10 mouse cellular contexts compared by ENCODE assay signal in genomic region chr2:26313394-26313793, GRCm38 (mm10). TPM values are rescaled to one million over a fixed set of nuclear protein-coding genes. Genes with fewer than 3 reads are reported as not detected.
DNase-seq lines count a peak whose midpoint lies in the region; ATAC-seq lines count a peak whose summit lies in the region.
"Had no signal": no experiment of that assay in that cellular context is flagged by ENCODE, and none has a peak within 500 bp of the region (broad histone marks: within the 10 kb centered on the region; RNA-seq: fewer than 3 reads in every experiment).

No protein-coding gene starts in this region.

- 91% methylated on average over 1 of the region's 1 CpGs for WGBS in forebrain, embryonic 10.5 days
- 79% methylated on average over 1 of the region's 1 CpGs for WGBS in forebrain, embryonic 12.5 days
- 84% methylated on average over 1 of the region's 1 CpGs for whole genome bisulfite sequencing in kidney, embryonic 14.5 days
- 94% methylated on average over 1 of the region's 1 CpGs for whole genome bisulfite sequencing in midbrain, embryonic 12.5 days
- 93% methylated on average over 1 of the region's 1 CpGs for WGBS in midbrain, embryonic 13.5 days
- 88% methylated on average over 1 of the region's 1 CpGs for WGBS in limb, embryonic 15.5 days

- no peaks in the 10 kb centered on the region for H3K27me3 ChIP-seq in forebrain, embryonic 10.5 days (ENCODE audit: poor library complexity, severe bottlenecking)
- no peaks in the 10 kb centered on the region for H3K27me3 ChIP-seq in forebrain, embryonic 12.5 days
- H3K27me3 ChIP-seq in kidney, embryonic 14.5 days (ENCODE audit: control insufficient read depth, insufficient read depth, low read length): no peaks in the 10 kb centered on the region
- H3K27me3 ChIP-seq in midbrain, embryonic 12.5 days: no peaks in the 10 kb centered on the region
- H3K27me3 ChIP-seq in midbrain, embryonic 13.5 days: no peaks in the 10 kb centered on the region
- no peaks in the 10 kb centered on the region for H3K27me3 ChIP-seq in limb, embryonic 15.5 days
- H3K27me3 ChIP-seq: neural tube, embryonic 13.5 days had no signal

- H3K4me1 ChIP-seq in forebrain, embryonic 10.5 days: peaks cover 75% of the 10 kb centered on the region
- peaks cover 51% of the 10 kb centered on the region for H3K4me1 ChIP-seq in forebrain, embryonic 12.5 days
- H3K4me1 ChIP-seq in kidney, embryonic 14.5 days (ENCODE audit: control insufficient read depth, insufficient read depth, low read length): peaks cover 31% of the 10 kb centered on the region
- peaks cover 43% of the 10 kb centered on the region for H3K4me1 ChIP-seq in midbrain, embryonic 12.5 days
- H3K4me1 ChIP-seq in midbrain, embryonic 13.5 days (replicated peaks): peaks cover 42% of the 10 kb centered on the region
- peaks cover 63% of the 10 kb centered on the region for H3K4me1 ChIP-seq in limb, embryonic 15.5 days

- H3K4me2 ChIP-seq in forebrain, embryonic 12.5 days: no peak overlapping the region
- H3K4me2 ChIP-seq in kidney, embryonic 14.5 days (replicated peaks; ENCODE audit: low read depth, low read length): no peak overlapping the region
- H3K4me2 ChIP-seq in midbrain, embryonic 12.5 days (replicated peaks): no peak overlapping the region
- H3K4me2 ChIP-seq in midbrain, embryonic 13.5 days (replicated peaks): no peak overlapping the region
- no peak overlapping the region for H3K4me2 ChIP-seq in limb, embryonic 15.5 days
- H3K4me2 ChIP-seq: neural tube, embryonic 13.5 days had no signal

- no peaks in the 10 kb centered on the region for H3K9me3 ChIP-seq in forebrain, embryonic 10.5 days
- H3K9me3 ChIP-seq in forebrain, embryonic 12.5 days: no peaks in the 10 kb centered on the region
- H3K9me3 ChIP-seq in kidney, embryonic 14.5 days (ENCODE audit: control insufficient read depth, low read length): no peaks in the 10 kb centered on the region
- H3K9me3 ChIP-seq in midbrain, embryonic 12.5 days: no peaks in the 10 kb centered on the region
- H3K9me3 ChIP-seq in midbrain, embryonic 13.5 days: no peaks in the 10 kb centered on the region
- H3K9me3 ChIP-seq in limb, embryonic 15.5 days: no peaks in the 10 kb centered on the region
- H3K9me3 ChIP-seq: neural tube, embryonic 13.5 days had no signal

- DNase-seq in forebrain, embryonic 10.5 days (ENCODE audit: extremely low spot score, low spot score): no peak
- DNase-seq in kidney, postnatal 25 days: no peak
- DNase-seq in thymus, postnatal 0 days (ENCODE audit: low spot score): no peak

- no peak overlapping the region for H3K4me3 ChIP-seq in forebrain, embryonic 10.5 days
- no peak overlapping the region for H3K4me3 ChIP-seq in forebrain, embryonic 12.5 days (replicated peaks)
- H3K4me3 ChIP-seq in kidney, embryonic 14.5 days (ENCODE audit: low read length): no peak overlapping the region
- H3K4me3 ChIP-seq in midbrain, embryonic 12.5 days: no peak overlapping the region
- no peak overlapping the region for H3K4me3 ChIP-seq in midbrain, embryonic 13.5 days (replicated peaks)
- H3K4me3 ChIP-seq in limb, embryonic 15.5 days: no peak overlapping the region
- H3K4me3 ChIP-seq: neural tube, embryonic 13.5 days had no signal

- no peak for ATAC-seq in forebrain, embryonic 12.5 days (ENCODE audit: low FRiP score)
- ATAC-seq in kidney, embryonic 14.5 days (ENCODE audit: low FRiP score, low TSS enrichment): no peak
- ATAC-seq in midbrain, embryonic 12.5 days (ENCODE audit: low FRiP score, low read depth): no peak
- no peak for ATAC-seq in midbrain, embryonic 13.5 days
- no peak for ATAC-seq in limb, embryonic 15.5 days (ENCODE audit: insufficient number of reproducible peaks, low FRiP score, low TSS enrichment, low read depth)
- ATAC-seq: forebrain, embryonic 16.5 days had no signal

- peak overlapping the region; percentile 41 for H3K27ac ChIP-seq in forebrain, embryonic 10.5 days
- H3K27ac ChIP-seq in forebrain, embryonic 12.5 days: no peak overlapping the region
- peak overlapping the region; percentile 42; the same call in 1 of the 2 replicates for H3K27ac ChIP-seq in kidney, embryonic 14.5 days (ENCODE audit: low read depth, low read length)
- 0 out of 2 replicates have a peak overlapping the region, but pooled peaks have one; percentile 25 for H3K27ac ChIP-seq in midbrain, embryonic 12.5 days (replicated peaks)
- H3K27ac ChIP-seq in midbrain, embryonic 13.5 days: no peak overlapping the region
- peak overlapping the region; percentile 94 for H3K27ac ChIP-seq in limb, embryonic 15.5 days

- H3K36me3 ChIP-seq in forebrain, embryonic 10.5 days (replicated peaks): peaks cover 16% of the 10 kb centered on the region
- H3K36me3 ChIP-seq in forebrain, embryonic 12.5 days (replicated peaks): no peaks in the 10 kb centered on the region; the same call in none of the 2 replicates
- H3K36me3 ChIP-seq in kidney, embryonic 14.5 days (ENCODE audit: control insufficient read depth, insufficient read depth, low read length): no peaks in the 10 kb centered on the region
- H3K36me3 ChIP-seq in midbrain, embryonic 12.5 days: no peaks in the 10 kb centered on the region
- no peaks in the 10 kb centered on the region for H3K36me3 ChIP-seq in midbrain, embryonic 13.5 days
- no peaks in the 10 kb centered on the region for H3K36me3 ChIP-seq in limb, embryonic 15.5 days
- H3K36me3 ChIP-seq: neural tube, embryonic 13.5 days had no signal

- no peak overlapping the region for H3K9ac ChIP-seq in forebrain, embryonic 12.5 days
- no peak overlapping the region for H3K9ac ChIP-seq in kidney, embryonic 14.5 days (ENCODE audit: low read depth, low read length)
- no peak overlapping the region for H3K9ac ChIP-seq in midbrain, embryonic 12.5 days (replicated peaks)
- H3K9ac ChIP-seq in midbrain, embryonic 13.5 days (replicated peaks): no peak overlapping the region
- H3K9ac ChIP-seq in limb, embryonic 15.5 days: no peak overlapping the region

RNA-seq across cellular contexts. Expression of gene Gpsm1, which starts 1.9 kb away (rescaled TPM):
- 77.9 and 78.0 TPM in 2 replicates for polyA plus RNA-seq in forebrain, embryonic 10.5 days (2016; fragmentation: Nextera tagmentation; extraction: Ambion mirVana)
- polyA plus RNA-seq in forebrain, embryonic 12.5 days (2016; fragmentation: Nextera tagmentation; extraction: Ambion mirVana): 102 and 108 TPM in 2 replicates
- 25.7 and 27.1 TPM in 2 replicates for polyA plus RNA-seq in kidney, embryonic 14.5 days (2014; fragmentation: Nextera tagmentation; extraction: Ambion mirVana)
- 128 and 129 TPM in 2 replicates for polyA plus RNA-seq in midbrain, embryonic 12.5 days (2016; fragmentation: Nextera tagmentation; extraction: Ambion mirVana)
- polyA plus RNA-seq in midbrain, embryonic 13.5 days (2015; fragmentation: Nextera tagmentation; extraction: Ambion mirVana): 147 and 162 TPM in 2 replicates
- polyA plus RNA-seq in limb, embryonic 15.5 days (2015; fragmentation: Nextera tagmentation; extraction: Ambion mirVana): 40.7 and 41.8 TPM in 2 replicates
- polyA plus RNA-seq in thymus, postnatal 0 days (2015; fragmentation: Nextera tagmentation; extraction: Ambion mirVana): 12.5 and 13.7 TPM in 2 replicates

RNA-seq across cellular contexts. Expression of gene Ccdc187, which starts 19.0 kb away (rescaled TPM):
- 0.05 and 0.07 TPM in 2 replicates for polyA plus RNA-seq in forebrain, embryonic 10.5 days (2016; fragmentation: Nextera tagmentation; extraction: Ambion mirVana)
- polyA plus RNA-seq in forebrain, embryonic 12.5 days (2016; fragmentation: Nextera tagmentation; extraction: Ambion mirVana): 0.34 and 0.45 TPM in 2 replicates
- polyA plus RNA-seq in kidney, embryonic 14.5 days (2014; fragmentation: Nextera tagmentation; extraction: Ambion mirVana): 0.04 TPM in 1 of 2 replicates, not detected in the other
- 0.08 and 0.12 TPM in 2 replicates for polyA plus RNA-seq in midbrain, embryonic 12.5 days (2016; fragmentation: Nextera tagmentation; extraction: Ambion mirVana)
- 0.17 and 0.23 TPM in 2 replicates for polyA plus RNA-seq in midbrain, embryonic 13.5 days (2015; fragmentation: Nextera tagmentation; extraction: Ambion mirVana)
- polyA plus RNA-seq in limb, embryonic 15.5 days (2015; fragmentation: Nextera tagmentation; extraction: Ambion mirVana): 0.05 and 0.06 TPM in 2 replicates
- 0.04 TPM in 2 replicates for polyA plus RNA-seq in thymus, postnatal 0 days (2015; fragmentation: Nextera tagmentation; extraction: Ambion mirVana)

RNA-seq across cellular contexts. Expression of gene Dnlz, which starts 38.5 kb away (rescaled TPM):
- 33.8 and 37.2 TPM in 2 replicates for polyA plus RNA-seq in forebrain, embryonic 10.5 days (2016; fragmentation: Nextera tagmentation; extraction: Ambion mirVana)
- 34.5 and 36.3 TPM in 2 replicates for polyA plus RNA-seq in forebrain, embryonic 12.5 days (2016; fragmentation: Nextera tagmentation; extraction: Ambion mirVana)
- polyA plus RNA-seq in kidney, embryonic 14.5 days (2014; fragmentation: Nextera tagmentation; extraction: Ambion mirVana): 27.4 and 33.3 TPM in 2 replicates
- 34.4 and 35.2 TPM in 2 replicates for polyA plus RNA-seq in midbrain, embryonic 12.5 days (2016; fragmentation: Nextera tagmentation; extraction: Ambion mirVana)
- 28.1 and 30.6 TPM in 2 replicates for polyA plus RNA-seq in midbrain, embryonic 13.5 days (2015; fragmentation: Nextera tagmentation; extraction: Ambion mirVana)
- polyA plus RNA-seq in limb, embryonic 15.5 days (2015; fragmentation: Nextera tagmentation; extraction: Ambion mirVana): 25.4 TPM in 2 replicates
- polyA plus RNA-seq in thymus, postnatal 0 days (2015; fragmentation: Nextera tagmentation; extraction: Ambion mirVana): 22.2 and 24.5 TPM in 2 replicates

RNA-seq across cellular contexts. Expression of gene Card9, which starts 47.3 kb away (rescaled TPM):
- polyA plus RNA-seq in forebrain, embryonic 10.5 days (2016; fragmentation: Nextera tagmentation; extraction: Ambion mirVana): 1.00 and 1.2 TPM in 2 replicates
- polyA plus RNA-seq in forebrain, embryonic 12.5 days (2016; fragmentation: Nextera tagmentation; extraction: Ambion mirVana): 1.3 TPM in 2 replicates
- 0.24 and 0.53 TPM in 2 replicates for polyA plus RNA-seq in kidney, embryonic 14.5 days (2014; fragmentation: Nextera tagmentation; extraction: Ambion mirVana)
- polyA plus RNA-seq in midbrain, embryonic 12.5 days (2016; fragmentation: Nextera tagmentation; extraction: Ambion mirVana): 2.0 and 2.1 TPM in 2 replicates
- polyA plus RNA-seq in midbrain, embryonic 13.5 days (2015; fragmentation: Nextera tagmentation; extraction: Ambion mirVana): 1.4 and 2.3 TPM in 2 replicates
- polyA plus RNA-seq in limb, embryonic 15.5 days (2015; fragmentation: Nextera tagmentation; extraction: Ambion mirVana): 0.83 and 1.1 TPM in 2 replicates
- 15.9 and 17.1 TPM in 2 replicates for polyA plus RNA-seq in thymus, postnatal 0 days (2015; fragmentation: Nextera tagmentation; extraction: Ambion mirVana)

Comparison
In these comparisons a context has a peak if more than half of its experiments do, and no peak if none do; other contexts are left out.
1. H3K27ac ChIP-seq: peak in forebrain, embryonic 10.5 days (single experiment), kidney, embryonic 14.5 days (single experiment), midbrain, embryonic 12.5 days (single experiment) and limb, embryonic 15.5 days (single experiment); none in forebrain, embryonic 12.5 days (single experiment) and midbrain, embryonic 13.5 days (single experiment).